Mouse (Mus musculus): Measurements from ENCODE around the gene Akap7. TPM values are rescaled to one million over a fixed set of nuclear protein-coding genes. Genes with fewer than 3 reads are reported as not detected.

Akap7 gene
- polyA plus RNA-seq, 1 experiment from 2014 or later, result 28.5 TPM

DNA sequence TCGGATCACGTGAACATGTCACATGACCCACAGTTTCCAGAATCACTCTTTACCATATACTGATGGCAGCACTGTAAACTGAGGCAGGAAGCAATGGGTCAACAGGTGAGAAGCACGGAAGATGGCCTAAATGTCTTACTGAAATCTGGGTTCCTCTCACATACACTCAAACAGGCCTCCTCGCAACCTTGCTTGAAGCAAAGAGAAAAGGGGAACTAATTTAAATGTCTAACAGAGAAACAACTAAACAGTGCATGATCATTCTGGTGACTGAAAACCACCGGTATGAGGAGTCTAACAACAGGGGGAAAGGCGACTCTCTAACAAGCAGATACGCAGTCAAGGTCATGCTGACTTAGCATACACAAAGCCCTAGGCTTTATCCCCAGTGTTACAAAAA, 12.7 kb downstream of the Akap7 start:
- peaks cover 12% of the 10 kb centered on the region for H3K4me1 ChIP-seq (ENCODE audit: control insufficient read depth, insufficient read depth, low read length)
- H3K27me3 ChIP-seq (ENCODE audit: control insufficient read depth, insufficient read depth, low read length), result no peaks in the 10 kb centered on the region
- no peaks in the 10 kb centered on the region for H3K9me3 ChIP-seq (replicated peaks; ENCODE audit: control insufficient read depth, low read length)
- WGBS (ENCODE audit: insufficient replicate concordance), result 86% methylated on average over 7 of the region's 7 CpGs
- no peaks in the 10 kb centered on the region for H3K36me3 ChIP-seq (ENCODE audit: control insufficient read depth, insufficient read depth, low read length)
- no peak for ATAC-seq (replicated peaks; ENCODE audit: insufficient number of reproducible peaks, low FRiP score, low TSS enrichment)
- H3K27ac ChIP-seq (ENCODE audit: low read depth, low read length), result no peak overlapping the region
- H3K4me3 ChIP-seq (ENCODE audit: low read depth, low read length), result no peak overlapping the region
- H3K9ac ChIP-seq (ENCODE audit: low read depth, low read length), result no peak overlapping the region
- H3K4me2 ChIP-seq, result no peak overlapping the region

DNA sequence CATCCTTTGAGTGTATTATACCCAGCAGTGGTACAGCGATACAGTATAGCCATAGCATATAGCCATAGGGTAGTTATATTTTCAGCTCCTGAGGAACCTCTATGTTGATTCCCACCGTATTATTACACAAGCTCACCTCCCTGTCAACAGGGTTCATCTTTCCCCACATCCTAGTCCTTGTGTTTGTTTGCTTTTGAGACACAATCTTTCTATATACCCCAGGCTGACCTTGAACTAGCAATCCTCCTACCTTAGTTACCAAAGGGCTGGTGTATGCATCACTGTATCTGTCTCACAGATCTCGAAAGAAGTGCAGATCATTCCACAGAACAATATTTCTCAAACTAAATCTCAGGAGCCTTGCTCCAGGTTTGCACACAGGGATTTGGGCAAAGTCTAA, 13.9 kb downstream of the Akap7 start:
- H3K4me3 ChIP-seq (ENCODE audit: low read depth, low read length), result no peak overlapping the region
- no peak for ATAC-seq (replicated peaks; ENCODE audit: insufficient number of reproducible peaks, low FRiP score, low TSS enrichment)
- H3K27me3 ChIP-seq (ENCODE audit: control insufficient read depth, insufficient read depth, low read length), result no peaks in the 10 kb centered on the region
- H3K9ac ChIP-seq (ENCODE audit: low read depth, low read length), result no peak overlapping the region
- no peak overlapping the region for H3K4me2 ChIP-seq
- no peaks in the 10 kb centered on the region for H3K36me3 ChIP-seq (ENCODE audit: control insufficient read depth, insufficient read depth, low read length)
- no peaks in the 10 kb centered on the region for H3K9me3 ChIP-seq (replicated peaks; ENCODE audit: control insufficient read depth, low read length)
- peaks cover 12% of the 10 kb centered on the region for H3K4me1 ChIP-seq (ENCODE audit: control insufficient read depth, insufficient read depth, low read length)
- H3K27ac ChIP-seq (ENCODE audit: low read depth, low read length), result no peak overlapping the region
- WGBS (ENCODE audit: insufficient replicate concordance), result 92% methylated on average over 3 of the region's 3 CpGs

DNA sequence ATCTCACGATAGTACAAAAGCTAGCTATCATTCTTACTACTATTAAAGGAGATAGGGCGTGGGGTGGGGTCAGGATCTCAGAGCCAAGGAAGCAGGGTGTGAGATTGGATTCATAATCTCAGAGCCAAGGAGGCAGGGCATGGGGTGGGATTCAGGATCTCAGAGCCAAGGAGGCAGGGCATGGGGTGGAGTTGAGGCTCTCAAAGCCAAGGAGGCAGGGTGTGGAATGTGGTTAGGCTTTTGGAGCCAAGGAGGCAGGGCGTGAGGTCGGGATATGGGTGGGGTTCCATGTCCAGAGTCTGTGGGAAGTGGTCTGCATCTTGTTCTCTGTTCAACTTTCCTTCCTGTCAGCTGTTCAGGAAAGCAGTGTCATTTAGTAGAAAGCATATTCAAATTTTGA, 16.6 kb downstream of the Akap7 start:
- ATAC-seq (replicated peaks; ENCODE audit: insufficient number of reproducible peaks, low FRiP score, low TSS enrichment), result no peak
- no peak overlapping the region for H3K27ac ChIP-seq (ENCODE audit: low read depth, low read length)

DNA sequence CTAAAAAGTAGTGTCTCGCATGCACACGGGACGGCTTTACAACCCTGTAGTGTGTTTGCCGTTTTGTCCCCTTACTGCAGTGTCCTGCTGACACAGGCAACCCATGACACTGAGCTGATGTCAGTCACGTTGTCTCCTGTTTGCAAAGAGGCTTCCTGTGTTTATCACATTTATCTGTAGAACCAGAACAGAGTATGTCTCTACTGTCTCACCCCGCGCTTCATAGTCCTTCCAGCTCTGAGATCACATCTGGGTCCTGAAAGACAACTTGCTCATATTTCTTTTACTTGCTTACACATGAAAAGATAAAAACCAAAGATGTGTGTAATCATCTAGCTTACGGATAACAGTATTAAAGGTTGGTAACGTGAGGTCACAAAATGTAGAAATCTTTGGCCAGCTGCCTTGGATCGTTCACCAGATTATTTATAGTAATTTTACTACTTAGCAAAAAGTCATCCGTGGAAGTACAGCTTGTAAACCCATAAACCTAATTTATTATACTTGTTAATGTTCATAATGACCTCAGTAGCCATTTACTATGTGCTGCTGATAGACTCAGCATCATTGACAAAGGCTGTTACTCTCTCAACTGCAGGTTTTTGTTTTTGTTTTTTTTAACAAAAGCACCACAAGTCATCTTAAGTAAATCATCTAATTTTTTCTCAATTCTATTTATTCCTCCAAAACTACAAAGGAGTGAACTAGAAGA, 22.4 kb downstream of the Akap7 start:
- Histone ChIP-seq H3K27ac (ENCODE audit: low read depth, low read length) (no peak overlapping the region), H3K27me3 (ENCODE audit: control insufficient read depth, insufficient read depth, low read length) (no peaks in the 10 kb centered on the region), H3K4me3 (ENCODE audit: low read depth, low read length) (no peak overlapping the region), H3K4me2 (no peak overlapping the region), H3K36me3 (ENCODE audit: control insufficient read depth, insufficient read depth, low read length) (no peaks in the 10 kb centered on the region), H3K4me1 (ENCODE audit: control insufficient read depth, insufficient read depth, low read length) (no peaks in the 10 kb centered on the region), H3K9ac (ENCODE audit: low read depth, low read length) (no peak overlapping the region), H3K9me3 (replicated peaks; ENCODE audit: control insufficient read depth, low read length) (no peaks in the 10 kb centered on the region)
- 83% methylated on average over 11 of the region's 11 CpGs for WGBS (ENCODE audit: insufficient replicate concordance)
- ATAC-seq (replicated peaks; ENCODE audit: insufficient number of reproducible peaks, low FRiP score, low TSS enrichment), result no peak

More for the DNA sequence above, 16.6 kb downstream of the Akap7 start:
- Histone ChIP-seq H3K4me1 (ENCODE audit: control insufficient read depth, insufficient read depth, low read length) (no peaks in the 10 kb centered on the region), H3K9ac (ENCODE audit: low read depth, low read length) (no peak overlapping the region), H3K9me3 (replicated peaks; ENCODE audit: control insufficient read depth, low read length) (no peaks in the 10 kb centered on the region), H3K36me3 (ENCODE audit: control insufficient read depth, insufficient read depth, low read length) (no peaks in the 10 kb centered on the region), H3K4me2 (no peak overlapping the region), H3K4me3 (ENCODE audit: low read depth, low read length) (no peak overlapping the region), H3K27me3 (ENCODE audit: control insufficient read depth, insufficient read depth, low read length) (no peaks in the 10 kb centered on the region)
- 58% methylated on average over 4 of the region's 4 CpGs for WGBS (ENCODE audit: insufficient replicate concordance)

DNA sequence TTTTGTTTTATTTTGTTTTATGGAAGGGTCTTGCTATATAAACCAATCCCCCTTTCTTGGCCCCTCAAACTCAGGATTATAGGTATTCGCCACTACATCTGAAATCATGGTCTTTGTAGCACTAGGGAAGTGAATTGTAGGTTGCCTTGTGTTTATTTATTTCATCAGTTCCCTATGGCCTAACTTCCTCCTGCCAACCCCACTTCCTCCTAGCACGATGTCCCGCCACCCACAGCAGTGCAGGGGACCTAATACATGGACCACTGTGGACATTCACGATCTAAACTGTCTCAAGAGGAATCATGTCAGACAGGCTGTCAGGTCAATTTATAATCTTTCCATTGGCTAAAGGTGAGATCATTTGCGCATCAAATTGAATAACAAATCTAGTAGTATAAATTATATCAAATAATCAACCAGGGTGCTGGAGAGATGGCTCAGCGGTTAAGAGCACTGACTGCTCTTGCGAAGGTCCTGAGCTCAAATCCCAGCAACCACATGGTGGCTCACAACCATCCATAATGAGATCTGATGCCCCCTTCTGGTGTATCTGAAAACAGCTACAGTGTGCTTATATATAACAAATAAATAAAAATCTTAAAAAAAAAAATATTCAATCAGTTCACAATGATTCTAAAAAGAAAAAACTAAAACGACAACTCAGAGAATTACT, 23.1 kb downstream of the Akap7 start:
- H3K27me3 ChIP-seq (ENCODE audit: control insufficient read depth, insufficient read depth, low read length), result no peaks in the 10 kb centered on the region
- no peak for ATAC-seq (replicated peaks; ENCODE audit: insufficient number of reproducible peaks, low FRiP score, low TSS enrichment)
- H3K4me3 ChIP-seq (ENCODE audit: low read depth, low read length), result no peak overlapping the region
- no peak overlapping the region for H3K4me2 ChIP-seq
- 82% methylated on average over 8 of the region's 8 CpGs for WGBS (ENCODE audit: insufficient replicate concordance)
- no peak overlapping the region for H3K27ac ChIP-seq (ENCODE audit: low read depth, low read length)
- no peaks in the 10 kb centered on the region for H3K4me1 ChIP-seq (ENCODE audit: control insufficient read depth, insufficient read depth, low read length)
- H3K36me3 ChIP-seq (ENCODE audit: control insufficient read depth, insufficient read depth, low read length), result no peaks in the 10 kb centered on the region
- H3K9me3 ChIP-seq (replicated peaks; ENCODE audit: control insufficient read depth, low read length), result no peaks in the 10 kb centered on the region
- no peak overlapping the region for H3K9ac ChIP-seq (ENCODE audit: low read depth, low read length)

DNA sequence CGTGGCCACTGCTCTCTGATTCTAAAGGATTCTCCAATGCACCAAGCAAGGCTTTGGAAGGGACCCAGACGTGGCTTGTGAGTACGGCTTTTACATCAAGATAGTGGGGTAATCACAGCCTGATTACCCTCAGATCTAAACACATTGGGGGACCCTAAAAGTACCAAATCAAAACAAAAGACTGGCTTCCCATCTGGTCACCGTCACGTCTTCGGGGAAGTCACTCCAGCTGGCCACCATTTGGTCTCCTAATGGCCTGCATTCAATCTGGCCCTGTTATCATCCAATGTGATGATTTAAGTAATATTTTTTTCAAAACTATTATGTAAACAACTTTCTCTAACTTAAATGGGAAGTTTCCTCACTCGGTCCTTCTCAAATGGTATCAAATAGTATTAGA, 24.3 kb downstream of the Akap7 start:
- no peaks in the 10 kb centered on the region for H3K4me1 ChIP-seq (ENCODE audit: control insufficient read depth, insufficient read depth, low read length)
- H3K27ac ChIP-seq (ENCODE audit: low read depth, low read length), result no peak overlapping the region
- no peak overlapping the region for H3K9ac ChIP-seq (ENCODE audit: low read depth, low read length)
- no peak overlapping the region for H3K4me2 ChIP-seq
- no peak for ATAC-seq (replicated peaks; ENCODE audit: insufficient number of reproducible peaks, low FRiP score, low TSS enrichment)
- WGBS (ENCODE audit: insufficient replicate concordance), result 65% methylated on average over 7 of the region's 7 CpGs
- no peaks in the 10 kb centered on the region for H3K36me3 ChIP-seq (ENCODE audit: control insufficient read depth, insufficient read depth, low read length)
- no peaks in the 10 kb centered on the region for H3K27me3 ChIP-seq (ENCODE audit: control insufficient read depth, insufficient read depth, low read length)
- no peaks in the 10 kb centered on the region for H3K9me3 ChIP-seq (replicated peaks; ENCODE audit: control insufficient read depth, low read length)
- H3K4me3 ChIP-seq (ENCODE audit: low read depth, low read length), result no peak overlapping the region

DNA sequence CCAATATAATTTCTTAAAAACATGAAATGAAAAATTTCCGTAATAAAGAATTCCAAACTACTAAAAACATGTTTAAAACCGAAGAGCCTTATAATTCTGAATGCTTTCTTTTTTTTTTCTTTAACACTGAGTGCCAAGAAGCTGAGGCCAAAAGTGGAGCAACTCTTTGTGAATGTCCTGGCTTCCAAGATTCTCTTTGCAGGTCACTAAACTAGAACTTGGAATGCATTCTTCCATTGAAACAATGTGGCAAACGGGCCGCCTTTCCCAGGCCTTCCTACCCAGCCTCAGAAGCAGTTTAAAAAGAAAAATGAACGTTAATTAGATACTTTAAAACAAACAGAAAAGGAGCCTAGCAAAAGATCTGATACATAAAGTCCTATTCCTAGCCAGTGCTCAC, 27.5 kb downstream of the Akap7 start:
- Histone ChIP-seq H3K9ac (ENCODE audit: low read depth, low read length) (no peak overlapping the region), H3K4me2 (no peak overlapping the region), H3K4me1 (ENCODE audit: control insufficient read depth, insufficient read depth, low read length) (no peaks in the 10 kb centered on the region), H3K36me3 (ENCODE audit: control insufficient read depth, insufficient read depth, low read length) (no peaks in the 10 kb centered on the region), H3K9me3 (replicated peaks; ENCODE audit: control insufficient read depth, low read length) (no peaks in the 10 kb centered on the region), H3K4me3 (ENCODE audit: low read depth, low read length) (no peak overlapping the region), H3K27me3 (ENCODE audit: control insufficient read depth, insufficient read depth, low read length) (no peaks in the 10 kb centered on the region), H3K27ac (ENCODE audit: low read depth, low read length) (no peak overlapping the region)
- WGBS (ENCODE audit: insufficient replicate concordance), result 83% methylated on average over 5 of the region's 5 CpGs
- no peak for ATAC-seq (replicated peaks; ENCODE audit: insufficient number of reproducible peaks, low FRiP score, low TSS enrichment)

DNA sequence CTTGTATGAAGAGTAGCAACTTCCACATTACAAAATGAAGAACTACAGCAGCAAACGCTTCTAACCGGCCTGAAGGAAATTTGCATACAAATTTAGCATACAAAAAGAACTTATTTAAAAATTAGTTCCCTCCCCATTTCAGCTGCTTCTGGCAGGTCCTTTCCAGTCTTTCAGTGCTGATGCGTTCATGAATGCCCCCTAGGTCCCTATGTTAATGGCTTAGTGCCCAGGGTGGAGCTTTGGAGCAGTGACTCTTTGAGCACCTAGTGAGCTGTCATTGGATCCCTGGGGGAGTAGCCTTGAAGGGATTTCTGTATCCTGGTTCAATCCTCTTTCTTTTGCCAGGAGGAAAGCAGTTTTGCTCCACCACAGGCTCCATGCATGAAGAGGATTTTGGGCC, 28.3 kb downstream of the Akap7 start:
- no peaks in the 10 kb centered on the region for H3K27me3 ChIP-seq (ENCODE audit: control insufficient read depth, insufficient read depth, low read length)
- H3K4me1 ChIP-seq (ENCODE audit: control insufficient read depth, insufficient read depth, low read length), result no peaks in the 10 kb centered on the region
- 65% methylated on average over 3 of the region's 3 CpGs for WGBS (ENCODE audit: insufficient replicate concordance)
- no peak overlapping the region for H3K27ac ChIP-seq (ENCODE audit: low read depth, low read length)
- H3K9ac ChIP-seq (ENCODE audit: low read depth, low read length), result no peak overlapping the region
- no peaks in the 10 kb centered on the region for H3K36me3 ChIP-seq (ENCODE audit: control insufficient read depth, insufficient read depth, low read length)
- H3K9me3 ChIP-seq (replicated peaks; ENCODE audit: control insufficient read depth, low read length), result no peaks in the 10 kb centered on the region
- no peak for ATAC-seq (replicated peaks; ENCODE audit: insufficient number of reproducible peaks, low FRiP score, low TSS enrichment)
- no peak overlapping the region for H3K4me3 ChIP-seq (ENCODE audit: low read depth, low read length)
- H3K4me2 ChIP-seq, result no peak overlapping the region

DNA sequence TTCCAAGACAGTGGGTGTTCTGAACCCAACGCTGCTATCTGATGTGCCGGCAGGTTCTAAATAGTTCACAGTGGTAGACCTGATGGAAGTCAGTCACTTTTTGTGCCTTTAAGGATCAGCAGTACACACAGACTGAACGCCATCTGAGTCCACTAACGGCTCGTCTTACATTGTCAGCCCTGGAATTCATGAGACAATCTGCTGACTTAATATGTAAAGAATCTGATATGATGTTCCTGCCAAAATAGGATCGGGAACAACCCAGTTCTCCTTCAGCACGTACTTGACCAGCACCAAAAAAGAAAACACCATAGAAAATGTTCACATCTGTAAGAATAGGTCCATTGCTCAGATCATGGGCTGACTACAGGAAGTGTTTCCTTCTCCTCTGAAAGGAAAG, 32.2 kb downstream of the Akap7 start:
- no peak overlapping the region for H3K4me2 ChIP-seq
- no peak overlapping the region for H3K4me3 ChIP-seq (ENCODE audit: low read depth, low read length)
- H3K4me1 ChIP-seq (ENCODE audit: control insufficient read depth, insufficient read depth, low read length), result no peaks in the 10 kb centered on the region
- no peaks in the 10 kb centered on the region for H3K36me3 ChIP-seq (ENCODE audit: control insufficient read depth, insufficient read depth, low read length)
- no peak for ATAC-seq (replicated peaks; ENCODE audit: insufficient number of reproducible peaks, low FRiP score, low TSS enrichment)
- H3K27ac ChIP-seq (ENCODE audit: low read depth, low read length), result no peak overlapping the region
- H3K9ac ChIP-seq (ENCODE audit: low read depth, low read length), result no peak overlapping the region
- H3K27me3 ChIP-seq (ENCODE audit: control insufficient read depth, insufficient read depth, low read length), result no peaks in the 10 kb centered on the region
- 58% methylated on average over 7 of the region's 7 CpGs for WGBS (ENCODE audit: insufficient replicate concordance)
- no peaks in the 10 kb centered on the region for H3K9me3 ChIP-seq (replicated peaks; ENCODE audit: control insufficient read depth, low read length)
